Mouse (Mus musculus): Measurements from ENCODE around the gene Itgb2l. TPM values are rescaled to one million over a fixed set of nuclear protein-coding genes. Genes with fewer than 3 reads are reported as not detected.

Gene Itgb2l
- polyA plus RNA-seq, 1 experiment from 2014 or later = 0.46 TPM

DNA sequence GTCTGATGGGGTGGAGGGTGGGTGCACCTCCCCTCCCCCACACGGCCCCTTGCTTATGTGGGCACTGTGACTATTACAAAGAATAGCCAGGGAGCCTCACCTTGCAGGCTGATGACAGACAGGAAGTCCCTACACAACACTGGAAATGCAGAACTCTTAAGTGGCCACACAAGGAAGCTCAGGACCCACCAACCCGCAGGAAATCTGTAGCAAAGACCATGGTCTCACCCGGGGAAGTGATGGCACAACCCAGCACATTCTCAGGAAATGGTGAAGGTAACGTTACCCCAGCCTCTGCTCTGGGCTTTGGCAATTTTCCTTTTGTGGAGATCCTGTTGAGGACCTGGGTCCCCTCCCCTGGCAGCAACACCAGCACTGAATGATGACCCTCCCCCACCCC is 3.7 kb downstream of the Itgb2l start:
- Histone ChIP-seq H3K4me3 (ENCODE audit: low read length) (no peak overlapping the region), H3K36me3 (ENCODE audit: control insufficient read depth, insufficient read depth, low read length) (no peaks in the 10 kb centered on the region), H3K27ac (ENCODE audit: low read length) (no peak overlapping the region), H3K4me1 (replicated peaks; ENCODE audit: control insufficient read depth, insufficient read depth, low read length) (no peaks in the 10 kb centered on the region), H3K9me3 (ENCODE audit: control insufficient read depth, low read length) (no peaks in the 10 kb centered on the region), H3K9ac (ENCODE audit: low read length) (no peak overlapping the region), H3K4me2 (ENCODE audit: low read depth, low read length) (no peak overlapping the region), H3K27me3 (ENCODE audit: control insufficient read depth, insufficient read depth, low read depth, low read length) (no peaks in the 10 kb centered on the region)
- 0 out of 2 replicates have a peak, but pooled peaks have one; percentile 20 for ATAC-seq (ENCODE audit: low read depth)
- WGBS = 53% methylated on average over 4 of the region's 4 CpGs

GRCm38 (mm10) chr16:96438946-96439345 is 4.5 kb downstream of the Itgb2l start:
- WGBS = 87% methylated on average over 5 of the region's 5 CpGs
- H3K4me3 ChIP-seq (ENCODE audit: low read length) = no peak overlapping the region
- H3K4me1 ChIP-seq (replicated peaks; ENCODE audit: control insufficient read depth, insufficient read depth, low read length) = no peaks in the 10 kb centered on the region
- no peak overlapping the region for H3K9ac ChIP-seq (ENCODE audit: low read length)
- no peak overlapping the region for H3K27ac ChIP-seq (ENCODE audit: low read length)
- H3K4me2 ChIP-seq (ENCODE audit: low read depth, low read length) = no peak overlapping the region
- ATAC-seq (ENCODE audit: low read depth) = no peak
- no peaks in the 10 kb centered on the region for H3K27me3 ChIP-seq (ENCODE audit: control insufficient read depth, insufficient read depth, low read depth, low read length)
- H3K36me3 ChIP-seq (ENCODE audit: control insufficient read depth, insufficient read depth, low read length) = no peaks in the 10 kb centered on the region
- H3K9me3 ChIP-seq (ENCODE audit: control insufficient read depth, low read length) = no peaks in the 10 kb centered on the region

GRCm38 (mm10) chr16:96434024-96434785 is 9.2 kb downstream of the Itgb2l start:
- no peaks in the 10 kb centered on the region for H3K36me3 ChIP-seq (ENCODE audit: control insufficient read depth, insufficient read depth, low read length)
- no peak overlapping the region for H3K4me3 ChIP-seq (ENCODE audit: low read length)
- ATAC-seq (ENCODE audit: low read depth) = no peak
- H3K4me2 ChIP-seq (ENCODE audit: low read depth, low read length) = no peak overlapping the region
- H3K27me3 ChIP-seq (ENCODE audit: control insufficient read depth, insufficient read depth, low read depth, low read length) = no peaks in the 10 kb centered on the region
- no peaks in the 10 kb centered on the region for H3K9me3 ChIP-seq (ENCODE audit: control insufficient read depth, low read length)
- H3K27ac ChIP-seq (ENCODE audit: low read length) = no peak overlapping the region
- 74% methylated on average over 3 of the region's 3 CpGs for WGBS
- no peaks in the 10 kb centered on the region for H3K4me1 ChIP-seq (replicated peaks; ENCODE audit: control insufficient read depth, insufficient read depth, low read length)
- no peak overlapping the region for H3K9ac ChIP-seq (ENCODE audit: low read length)

DNA sequence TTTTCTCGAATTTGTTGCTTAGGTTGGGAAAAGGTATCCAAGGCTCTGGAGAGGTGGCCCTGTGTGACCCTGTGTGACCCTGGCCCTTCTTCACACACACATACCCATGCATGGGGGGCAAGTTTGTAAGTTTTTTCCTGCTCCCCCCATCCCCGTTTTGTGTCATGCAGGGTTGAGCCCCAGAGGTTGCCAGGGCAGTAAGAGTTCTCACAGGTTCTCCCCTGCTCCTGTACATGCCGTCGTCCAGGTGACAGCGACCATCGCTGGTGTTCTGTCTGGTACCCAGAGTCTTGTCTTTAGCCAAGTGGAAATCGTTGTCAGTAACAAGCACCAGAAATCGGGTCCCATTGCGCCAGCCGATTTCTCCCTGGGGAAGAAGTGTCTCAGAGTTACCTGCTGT is 10.2 kb downstream of the Itgb2l start:
- no peak overlapping the region for H3K27ac ChIP-seq (ENCODE audit: low read length)
- no peak for ATAC-seq (ENCODE audit: low read depth)
- no peak overlapping the region for H3K4me3 ChIP-seq (ENCODE audit: low read length)
- H3K27me3 ChIP-seq (ENCODE audit: control insufficient read depth, insufficient read depth, low read depth, low read length) = no peaks in the 10 kb centered on the region
- no peaks in the 10 kb centered on the region for H3K4me1 ChIP-seq (replicated peaks; ENCODE audit: control insufficient read depth, insufficient read depth, low read length)
- no peak overlapping the region for H3K9ac ChIP-seq (ENCODE audit: low read length)
- H3K36me3 ChIP-seq (ENCODE audit: control insufficient read depth, insufficient read depth, low read length) = no peaks in the 10 kb centered on the region
- WGBS = 75% methylated on average over 10 of the region's 10 CpGs
- no peaks in the 10 kb centered on the region for H3K9me3 ChIP-seq (ENCODE audit: control insufficient read depth, low read length)
- H3K4me2 ChIP-seq (ENCODE audit: low read depth, low read length) = no peak overlapping the region

DNA sequence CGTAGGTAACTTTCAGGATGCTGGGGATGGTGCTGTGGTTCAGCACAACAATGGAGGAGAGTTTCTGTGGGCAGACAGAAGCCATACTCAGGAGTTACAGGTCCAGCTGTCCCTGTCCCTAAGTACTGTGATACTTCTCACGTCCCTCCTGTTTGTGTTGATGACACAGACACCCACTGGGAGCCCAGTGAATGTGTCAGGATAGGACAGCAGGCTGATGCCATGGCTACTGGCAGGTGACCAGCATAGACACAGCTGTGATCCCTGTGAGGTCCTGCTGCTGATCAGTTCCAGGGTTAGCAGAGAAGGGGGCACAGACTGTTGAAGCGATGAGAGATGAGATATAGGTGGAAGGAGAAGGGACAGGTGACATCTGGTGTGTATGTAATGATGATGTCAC is 14.4 kb downstream of the Itgb2l start:
- Histone ChIP-seq H3K4me3 (ENCODE audit: low read length) (no peak overlapping the region), H3K4me1 (replicated peaks; ENCODE audit: control insufficient read depth, insufficient read depth, low read length) (no peaks in the 10 kb centered on the region), H3K36me3 (ENCODE audit: control insufficient read depth, insufficient read depth, low read length) (no peaks in the 10 kb centered on the region), H3K4me2 (ENCODE audit: low read depth, low read length) (no peak overlapping the region), H3K9me3 (ENCODE audit: control insufficient read depth, low read length) (no peaks in the 10 kb centered on the region), H3K27ac (ENCODE audit: low read length) (no peak overlapping the region), H3K27me3 (ENCODE audit: control insufficient read depth, insufficient read depth, low read depth, low read length) (no peaks in the 10 kb centered on the region), H3K9ac (ENCODE audit: low read length) (no peak overlapping the region)
- 45% methylated on average over 3 of the region's 3 CpGs for WGBS
- no peak for ATAC-seq (ENCODE audit: low read depth)

GRCm38 (mm10) chr16:96426671-96427070 is 16.7 kb downstream of the Itgb2l start:
- H3K9ac ChIP-seq (ENCODE audit: low read length) = no peak overlapping the region
- H3K4me1 ChIP-seq (replicated peaks; ENCODE audit: control insufficient read depth, insufficient read depth, low read length) = no peaks in the 10 kb centered on the region
- no peak for ATAC-seq (ENCODE audit: low read depth)
- H3K36me3 ChIP-seq (ENCODE audit: control insufficient read depth, insufficient read depth, low read length) = no peaks in the 10 kb centered on the region
- H3K9me3 ChIP-seq (ENCODE audit: control insufficient read depth, low read length) = no peaks in the 10 kb centered on the region
- H3K4me2 ChIP-seq (ENCODE audit: low read depth, low read length) = no peak overlapping the region
- WGBS = 70% methylated on average over 7 of the region's 7 CpGs
- no peaks in the 10 kb centered on the region for H3K27me3 ChIP-seq (ENCODE audit: control insufficient read depth, insufficient read depth, low read depth, low read length)
- no peak overlapping the region for H3K27ac ChIP-seq (ENCODE audit: low read length)
- no peak overlapping the region for H3K4me3 ChIP-seq (ENCODE audit: low read length)

GRCm38 (mm10) chr16:96425044-96425443 is 18.4 kb downstream of the Itgb2l start:
- ATAC-seq (ENCODE audit: low read depth) = no peak
- Histone ChIP-seq H3K4me1 (replicated peaks; ENCODE audit: control insufficient read depth, insufficient read depth, low read length) (no peaks in the 10 kb centered on the region), H3K36me3 (ENCODE audit: control insufficient read depth, insufficient read depth, low read length) (no peaks in the 10 kb centered on the region), H3K27me3 (ENCODE audit: control insufficient read depth, insufficient read depth, low read depth, low read length) (no peaks in the 10 kb centered on the region), H3K4me3 (ENCODE audit: low read length) (no peak overlapping the region), H3K9me3 (ENCODE audit: control insufficient read depth, low read length) (no peaks in the 10 kb centered on the region), H3K4me2 (ENCODE audit: low read depth, low read length) (no peak overlapping the region), H3K9ac (ENCODE audit: low read length) (no peak overlapping the region), H3K27ac (ENCODE audit: low read length) (no peak overlapping the region)
- 75% methylated on average over 2 of the region's 2 CpGs for WGBS

DNA sequence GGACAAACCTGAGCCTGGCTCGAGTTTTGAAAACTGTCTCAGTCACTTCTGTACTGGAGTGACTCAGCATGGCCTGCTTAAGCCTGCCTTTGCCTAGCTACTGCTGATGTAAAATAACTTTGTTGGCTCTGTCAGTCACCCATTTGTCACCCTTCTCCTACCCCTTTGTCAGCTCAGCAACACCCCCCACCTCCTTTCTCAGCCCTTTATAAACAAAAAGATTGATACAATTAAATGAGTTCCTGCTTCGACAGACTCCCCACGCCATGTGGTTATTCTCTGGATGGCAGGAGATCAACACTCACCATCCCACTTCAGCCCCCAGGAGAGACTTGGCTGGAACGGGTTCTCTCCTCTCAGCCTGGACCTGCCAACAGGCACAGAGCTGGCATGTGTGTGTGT is 35.4 kb downstream of the Itgb2l start:
- ATAC-seq (ENCODE audit: low read depth) = peak; percentile 36; the same call in 1 of the 2 replicates
- H3K4me3 ChIP-seq (ENCODE audit: low read length) = no peak overlapping the region
- WGBS = 5% methylated on average over 4 of the region's 4 CpGs
- no peaks in the 10 kb centered on the region for H3K4me1 ChIP-seq (replicated peaks; ENCODE audit: control insufficient read depth, insufficient read depth, low read length)
- no peaks in the 10 kb centered on the region for H3K9me3 ChIP-seq (ENCODE audit: control insufficient read depth, low read length)
- no peak overlapping the region for H3K4me2 ChIP-seq (ENCODE audit: low read depth, low read length)
- no peaks in the 10 kb centered on the region for H3K27me3 ChIP-seq (ENCODE audit: control insufficient read depth, insufficient read depth, low read depth, low read length)
- no peak overlapping the region for H3K27ac ChIP-seq (ENCODE audit: low read length)
- no peaks in the 10 kb centered on the region for H3K36me3 ChIP-seq (ENCODE audit: control insufficient read depth, insufficient read depth, low read length)
- H3K9ac ChIP-seq (ENCODE audit: low read length) = no peak overlapping the region

- H3K36me3 ChIP-seq (ENCODE audit: control insufficient read depth, insufficient read depth, low read length) = no peaks in the 10 kb centered on the region
- H3K27me3 ChIP-seq (ENCODE audit: control insufficient read depth, insufficient read depth, low read depth, low read length) = no peaks in the 10 kb centered on the region
- 44% methylated on average over 4 of the region's 4 CpGs for WGBS
- ATAC-seq (ENCODE audit: low read depth) = no peak
- no peak overlapping the region for H3K4me2 ChIP-seq (ENCODE audit: low read depth, low read length)
- H3K4me1 ChIP-seq (replicated peaks; ENCODE audit: control insufficient read depth, insufficient read depth, low read length) = no peaks in the 10 kb centered on the region
- no peaks in the 10 kb centered on the region for H3K9me3 ChIP-seq (ENCODE audit: control insufficient read depth, low read length)
- H3K4me3 ChIP-seq (ENCODE audit: low read length) = no peak overlapping the region
- no peak overlapping the region for H3K9ac ChIP-seq (ENCODE audit: low read length)
- no peak overlapping the region for H3K27ac ChIP-seq (ENCODE audit: low read length)
These were observed 37.1 kb downstream of the Itgb2l start for GRCm38 (mm10) chr16:96406312-96406711.
